Mouse (Mus musculus) small intestine, adult 2 months (tissue): ENCODE data around the gene Zcchc14. TPM values are rescaled to one million over a fixed set of nuclear protein-coding genes. Genes with fewer than 3 reads are reported as not detected.

Experiments used
- H3K27ac ChIP-seq: fragments of 200-500 bp; 2 replicates; pipeline ENCODE4 v1.5.1; 2012; ENCODE audit warnings: low read depth, low read length, control low read depth, inconsistent platforms; ENCODE audit not compliant: insufficient read depth
- H3K27me3 ChIP-seq: fragments of 200-500 bp; 2 replicates; pipeline ENCODE4 v1.6.1; 2012; ENCODE audit warnings: mild to moderate bottlenecking, moderate library complexity, low read length, inconsistent platforms; ENCODE audit not compliant: control insufficient read depth, insufficient read depth
- H3K36me3 ChIP-seq: fragments of 200-500 bp; 2 replicates; pipeline ENCODE4 v1.6.1; 2012; ENCODE audit warnings: mild to moderate bottlenecking, low read length, control low read depth, inconsistent platforms; ENCODE audit not compliant: control insufficient read depth, insufficient read depth
- H3K4me1 ChIP-seq: fragments of 200-500 bp; 2 replicates; pipeline ENCODE4 v1.6.1; 2012; ENCODE audit warnings: low read length, inconsistent platforms, mixed read lengths; ENCODE audit not compliant: control insufficient read depth, insufficient read depth, insufficient read length
- H3K4me3 ChIP-seq: fragments of 200-500 bp; 2 replicates; pipeline ENCODE4 v1.5.1; 2012; ENCODE audit warnings: low read depth, mild to moderate bottlenecking, control low read depth, inconsistent platforms, low read length, moderate library complexity
- CTCF ChIP-seq: fragments of 200-500 bp; IDR thresholded peaks from 2 replicates; pipeline ENCODE4 v1.5.1; 2012; ENCODE audit warnings: low read depth, mild to moderate bottlenecking, control low read depth, inconsistent platforms, low read length, moderate library complexity, mixed read lengths; ENCODE audit not compliant: insufficient replicate concordance, insufficient read length; ENCODE audit errors: extremely low read depth
- POLR2A ChIP-seq: fragments of 200-500 bp; IDR thresholded peaks from 2 replicates; pipeline ENCODE4 v1.6.1; 2012; ENCODE audit warnings: low read depth, mild to moderate bottlenecking, control low read depth, inconsistent platforms, low read length, moderate library complexity
- WGBS: fragments of 180-500 bp; shearing (Covaris S2); methylation state at CpG from one replicate; pipeline ENCODE4 v1.1.7; 2018; 5-methylcytosine and 5-hydroxymethylcytosine counted together
- polyA plus RNA-seq: library from polyadenylated mRNA; depleted of rRNA; stranded (reverse); fragments of >200 nt; gene quantifications from 2 replicates; pipeline ENCODE4 v1.2.3, GENCODE M21; 2012

Zcchc14 gene
- polyA plus RNA-seq, 1 experiment, result 31.3 TPM

GRCm38 (mm10) chr8:121562941-121563351 lies 89.8 kb downstream of the Zcchc14 start:
- H3K27ac ChIP-seq, result peak overlapping the region; percentile 46
- TF ChIP-seq POLR2A, result no peak
- no peak for TF ChIP-seq CTCF
- WGBS, result 55% methylated on average over 9 of the region's 9 CpGs
- H3K4me3 ChIP-seq, result no peak overlapping the region
- peaks cover 8% of the 10 kb centered on the region for H3K4me1 ChIP-seq
- no peaks in the 10 kb centered on the region for H3K27me3 ChIP-seq
- H3K36me3 ChIP-seq, result peaks cover 5% of the 10 kb centered on the region; the same call in 1 of the 2 replicates

- no peak for TF ChIP-seq CTCF
- TF ChIP-seq POLR2A, result no peak
- 80% methylated on average over 16 of the region's 16 CpGs for WGBS
- no peaks in the 10 kb centered on the region for H3K27me3 ChIP-seq
- H3K27ac ChIP-seq, result no peak overlapping the region
- peaks cover 8% of the 10 kb centered on the region for H3K4me1 ChIP-seq
- peaks cover 5% of the 10 kb centered on the region; the same call in 1 of the 2 replicates for H3K36me3 ChIP-seq
- no peak overlapping the region for H3K4me3 ChIP-seq
Measured at GRCm38 (mm10) chr8:121561636-121562345, 90.9 kb downstream of the Zcchc14 start.

- 90% methylated on average over 7 of the region's 7 CpGs for WGBS
- peaks cover 8% of the 10 kb centered on the region for H3K4me1 ChIP-seq
- H3K27ac ChIP-seq, result no peak overlapping the region
- H3K27me3 ChIP-seq, result no peaks in the 10 kb centered on the region
- peaks cover 5% of the 10 kb centered on the region; the same call in 1 of the 2 replicates for H3K36me3 ChIP-seq
- H3K4me3 ChIP-seq, result no peak overlapping the region
- TF ChIP-seq POLR2A (no peak), CTCF (no peak)
Measured at GRCm38 (mm10) chr8:121560432-121561100, 92.1 kb downstream of the Zcchc14 start.

- no peak for TF ChIP-seq CTCF
- TF ChIP-seq POLR2A, result no peak
- Histone ChIP-seq H3K27me3 (no peaks in the 10 kb centered on the region), H3K36me3 (peaks cover 7% of the 10 kb centered on the region; the same call in 1 of the 2 replicates), H3K4me3 (no peak overlapping the region), H3K4me1 (peaks cover 8% of the 10 kb centered on the region), H3K27ac (no peak overlapping the region)
- 91% methylated on average over 12 of the region's 12 CpGs for WGBS
Measured at GRCm38 (mm10) chr8:121559801-121560200, 92.9 kb downstream of the Zcchc14 start.

- Histone ChIP-seq H3K4me3 (no peak overlapping the region), H3K36me3 (peaks cover 19% of the 10 kb centered on the region), H3K27ac (no peak overlapping the region), H3K27me3 (no peaks in the 10 kb centered on the region), H3K4me1 (peaks cover 8% of the 10 kb centered on the region)
- TF ChIP-seq POLR2A (no peak), CTCF (no peak)
- 92% methylated on average over 16 of the region's 16 CpGs for WGBS
Measured at GRCm38 (mm10) chr8:121558538-121558937, 94.2 kb downstream of the Zcchc14 start.

- 92% methylated on average over 11 of the region's 11 CpGs for whole genome bisulfite sequencing
Measured at GRCm38 (mm10) chr8:121557746-121558145, 95.0 kb downstream of the Zcchc14 start.

GRCm38 (mm10) chr8:121553831-121554475 lies 98.7 kb downstream of the Zcchc14 start:
- TF ChIP-seq CTCF (no peak), POLR2A (no peak)
- Histone ChIP-seq H3K27me3 (no peaks in the 10 kb centered on the region), H3K27ac (no peak overlapping the region), H3K4me3 (no peak overlapping the region), H3K36me3 (peaks cover 23% of the 10 kb centered on the region), H3K4me1 (no peaks in the 10 kb centered on the region)
- 94% methylated on average over 32 of the region's 32 CpGs for WGBS

More at GRCm38 (mm10) chr8:121557746-121558145, 95.0 kb downstream of the Zcchc14 start:
- TF ChIP-seq POLR2A (no peak), CTCF (no peak)
- peaks cover 21% of the 10 kb centered on the region for H3K36me3 ChIP-seq
- peaks cover 3% of the 10 kb centered on the region for H3K4me1 ChIP-seq
- H3K27me3 ChIP-seq, result no peaks in the 10 kb centered on the region
- H3K4me3 ChIP-seq, result no peak overlapping the region
- H3K27ac ChIP-seq, result no peak overlapping the region
